Mouse (Mus musculus) 3T3-L1 (cell line): ENCODE measurements around the gene Col27a1.

Experiments
- DNase-seq: peaks from one replicate; pipeline ENCODE4 v3.0.0-alpha.2; 2015; ENCODE audit warnings: low read depth, low spot score

The Col27a1 gene

GRCm38 (mm10) chr4:63225373-63225772 lies 11.6 kb downstream of the Col27a1 start:
- DNase-seq = no peak

GRCm38 (mm10) chr4:63226164-63226882 lies 12.5 kb downstream of the Col27a1 start:
- DNase-seq = no peak

- no peak for DNase-seq
Measured at GRCm38 (mm10) chr4:63226883-63227235, 13.1 kb downstream of the Col27a1 start.

GRCm38 (mm10) chr4:63228943-63229342 lies 15.1 kb downstream of the Col27a1 start:
- DNase-seq = no peak

GRCm38 (mm10) chr4:63229991-63230581 lies 16.3 kb downstream of the Col27a1 start:
- DNase-seq = no peak

GRCm38 (mm10) chr4:63231121-63231520 lies 17.3 kb downstream of the Col27a1 start:
- DNase-seq = peak; percentile 89

- DNase-seq = no peak
Measured at GRCm38 (mm10) chr4:63232542-63233020, 18.8 kb downstream of the Col27a1 start.

GRCm38 (mm10) chr4:63233557-63234452 lies 20.0 kb downstream of the Col27a1 start:
- DNase-seq = peak; percentile 79

GRCm38 (mm10) chr4:63234852-63235251 lies 21.0 kb downstream of the Col27a1 start:
- DNase-seq = no peak

- DNase-seq = no peak
Measured at GRCm38 (mm10) chr4:63236235-63236634, 22.4 kb downstream of the Col27a1 start.

GRCm38 (mm10) chr4:63237225-63237624 lies 23.4 kb downstream of the Col27a1 start:
- no peak for DNase-seq

- peak; percentile 64 for DNase-seq
Measured at GRCm38 (mm10) chr4:63238141-63238540, 24.3 kb downstream of the Col27a1 start.

- no peak for DNase-seq
Measured at GRCm38 (mm10) chr4:63238722-63239121, 24.9 kb downstream of the Col27a1 start.

GRCm38 (mm10) chr4:63241031-63241430 lies 27.2 kb downstream of the Col27a1 start:
- DNase-seq = no peak

GRCm38 (mm10) chr4:63247991-63248390 lies 34.2 kb downstream of the Col27a1 start:
- peak; percentile 71 for DNase-seq

- peak; percentile 59 for DNase-seq
Measured at GRCm38 (mm10) chr4:63248951-63249350, 35.1 kb downstream of the Col27a1 start.

- DNase-seq = no peak
Measured at GRCm38 (mm10) chr4:63251760-63252159, 38.0 kb downstream of the Col27a1 start.

GRCm38 (mm10) chr4:63253716-63254115 lies 39.9 kb downstream of the Col27a1 start:
- no peak for DNase-seq

GRCm38 (mm10) chr4:63254151-63254550 lies 40.3 kb downstream of the Col27a1 start:
- no peak for DNase-seq

- no peak for DNase-seq
Measured at GRCm38 (mm10) chr4:63256371-63256770, 42.6 kb downstream of the Col27a1 start.

GRCm38 (mm10) chr4:63257346-63257745 lies 43.5 kb downstream of the Col27a1 start:
- no peak for DNase-seq

- no peak for DNase-seq
Measured at GRCm38 (mm10) chr4:63258096-63258495, 44.3 kb downstream of the Col27a1 start.
